Mouse (Mus musculus) T-helper 2 cell (primary cell): ENCODE results near the gene Uxt.

Source experiments
- in situ Hi-C: fragments of 300-600 bp; cut with MboI, MseI; formaldehyde crosslinking; loops from one replicate; pipeline ENCODE4 v1.15.1; 2025; ENCODE audit warnings: high pct_unique_total_duplicates

Gene Uxt

GRCm38 (mm10) chrX:20961477-20962378 is at the start of gene Uxt:
Gene Uxt (minus strand): TSS chrX:20962017.
- in situ Hi-C loops = no loop called here

GRCm38 (mm10) chrX:20980901-20981300 is 19.1 kb upstream of the Uxt start:
- in situ Hi-C loops = no loop called here

- in situ Hi-C loops = no loop called here
Observed at GRCm38 (mm10) chrX:20950191-20950880, 11.5 kb downstream of the Uxt start, which contains the start of gene Elk1. Gene Elk1 (minus strand): TSS chrX:20950608.

GRCm38 (mm10) chrX:20946055-20946454 is 15.8 kb downstream of the Uxt start:
- in situ Hi-C loops = no loop called here

GRCm38 (mm10) chrX:20931963-20932362 is 29.9 kb downstream of the Uxt start:
- in situ Hi-C loops = no loop called here

GRCm38 (mm10) chrX:20931364-20931763 is 30.5 kb downstream of the Uxt start, which contains the start of gene Cfp:
Gene Cfp (minus strand): TSS chrX:20931555.
- in situ Hi-C loops = no loop called here

- in situ Hi-C loops = no loop called here
Observed at GRCm38 (mm10) chrX:20929859-20930258, 32.0 kb downstream of the Uxt start.

- in situ Hi-C loops = no loop called here
Observed at GRCm38 (mm10) chrX:20924976-20925375, 36.8 kb downstream of the Uxt start.

- in situ Hi-C loops = no loop called here
Observed at GRCm38 (mm10) chrX:20923506-20923905, 38.3 kb downstream of the Uxt start.

GRCm38 (mm10) chrX:20921366-20921765 is 40.5 kb downstream of the Uxt start:
- in situ Hi-C loops = no loop called here

GRCm38 (mm10) chrX:20920844-20921364 is 40.9 kb downstream of the Uxt start, which contains the start of gene Syn1:
Gene Syn1 (minus strand): TSS chrX:20921004.
- in situ Hi-C loops = no loop called here

GRCm38 (mm10) chrX:20920249-20920843 is 41.5 kb downstream of the Uxt start:
- in situ Hi-C loops = no loop called here

GRCm38 (mm10) chrX:20915075-20915474 is 46.7 kb downstream of the Uxt start:
- in situ Hi-C loops = no loop called here

- in situ Hi-C loops = no loop called here
Observed at GRCm38 (mm10) chrX:20913726-20914125, 48.1 kb downstream of the Uxt start.

- in situ Hi-C loops = no loop called here
Observed at GRCm38 (mm10) chrX:20910074-20910473, 51.7 kb downstream of the Uxt start.
